Mouse (Mus musculus) forebrain, embryonic 10.5 days (tissue): ENCODE results near the gene Vars. TPM values are rescaled to one million over a fixed set of nuclear protein-coding genes. Genes with fewer than 3 reads are reported as not detected.
"Not testable (repeated sequence)": the region's sequence is repeated elsewhere in the genome, so short reads cannot be mapped to it uniquely, and the experiment has no call there.

Source experiments
- DNase-seq: peaks from one replicate; pipeline ENCODE4 v3.0.0-alpha.2; 2017; ENCODE audit warnings: low spot score; ENCODE audit errors: extremely low spot score
- H3K27ac ChIP-seq: fragments of 300-500 bp; sonication (generic); 2 replicates; pipeline ENCODE4 v1.5.1; 2016; ENCODE audit warnings: mild to moderate bottlenecking
- H3K27me3 ChIP-seq: fragments of 300-500 bp; sonication (generic); 2 replicates; pipeline ENCODE4 v1.6.1; 2016; ENCODE audit warnings: mild to moderate bottlenecking; ENCODE audit not compliant: poor library complexity, severe bottlenecking
- H3K36me3 ChIP-seq: fragments of 300-500 bp; sonication (generic); replicated peaks from 2 replicates; pipeline ENCODE4 v1.6.1; 2016; ENCODE audit warnings: mild to moderate bottlenecking, moderate library complexity
- H3K4me1 ChIP-seq: fragments of 300-500 bp; sonication (generic); 2 replicates; pipeline ENCODE4 v1.6.1; 2016
- H3K4me3 ChIP-seq: fragments of 300-500 bp; sonication (generic); 2 replicates; pipeline ENCODE4 v1.5.1; 2016; ENCODE audit warnings: mild to moderate bottlenecking, moderate library complexity
- H3K9me3 ChIP-seq: fragments of 300-500 bp; sonication (generic); 2 replicates; pipeline ENCODE4 v1.6.1; 2016; ENCODE audit warnings: mild to moderate bottlenecking, moderate library complexity
- WGBS: fragments of 180-500 bp; shearing (Covaris S2); methylation state at CpG from one replicate; pipeline ENCODE4 v1.1.7; 2016; 5-methylcytosine and 5-hydroxymethylcytosine counted together
- polyA plus RNA-seq: library from polyadenylated mRNA; unstranded; fragments of >200 nt; fragmentation: Nextera tagmentation; extraction: Ambion mirVana; gene quantifications from 2 replicates; pipeline ENCODE4 v1.2.1, GENCODE M21; 2016

The Vars gene
- polyA plus RNA-seq, 1 experiment from 2014 or later = 229 TPM

DNA sequence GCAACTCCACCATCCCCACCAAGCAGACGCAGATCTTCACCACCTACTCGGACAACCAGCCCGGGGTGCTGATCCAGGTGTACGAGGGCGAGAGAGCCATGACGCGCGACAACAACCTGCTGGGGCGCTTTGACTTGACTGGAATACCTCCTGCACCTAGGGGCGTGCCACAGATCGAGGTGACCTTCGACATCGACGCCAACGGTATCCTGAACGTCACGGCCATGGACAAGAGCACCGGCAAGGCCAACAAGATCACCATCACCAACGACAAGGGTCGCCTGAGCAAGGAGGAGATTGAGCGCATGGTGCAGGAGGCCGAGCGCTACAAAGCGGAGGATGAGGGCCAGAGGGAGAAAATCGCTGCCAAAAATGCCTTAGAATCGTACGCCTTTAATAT lies 22.5 kb upstream of the Vars start:
- H3K4me3 ChIP-seq = no peak overlapping the region
- 91% methylated on average over 27 of the region's 27 CpGs for WGBS
- no peak for DNase-seq
- peaks cover 11% of the 10 kb centered on the region for H3K27me3 ChIP-seq
- H3K36me3 ChIP-seq = peaks cover 14% of the 10 kb centered on the region
- H3K9me3 ChIP-seq = no peaks in the 10 kb centered on the region
- peaks cover 22% of the 10 kb centered on the region for H3K4me1 ChIP-seq
- H3K27ac ChIP-seq = no peak overlapping the region

DNA sequence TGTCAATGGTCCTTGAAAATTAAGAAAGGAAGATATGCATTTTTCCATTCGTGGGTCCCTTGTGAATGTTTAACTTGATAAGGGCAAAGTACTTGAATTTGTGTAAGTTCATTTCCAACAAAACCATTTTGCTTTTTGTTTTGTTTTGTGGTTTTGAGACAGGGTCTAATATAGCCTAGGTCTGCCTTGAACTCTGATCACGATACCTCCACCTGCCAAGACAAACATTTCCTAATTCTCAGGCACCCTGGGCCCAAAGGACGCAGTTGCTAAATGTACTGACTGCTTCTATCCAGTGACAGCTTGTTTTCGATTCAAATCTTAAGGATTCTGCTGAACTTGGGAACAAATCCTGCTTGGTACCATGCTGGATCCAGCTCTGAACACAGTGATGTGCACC lies 21.2 kb upstream of the Vars start:
- no peak overlapping the region for H3K27ac ChIP-seq
- no peak overlapping the region for H3K4me3 ChIP-seq
- H3K27me3 ChIP-seq = no peaks in the 10 kb centered on the region
- H3K4me1 ChIP-seq = peaks cover 26% of the 10 kb centered on the region
- WGBS = 94% methylated on average over 4 of the region's 4 CpGs
- H3K36me3 ChIP-seq = peaks cover 27% of the 10 kb centered on the region
- DNase-seq = no peak
- H3K9me3 ChIP-seq = no peaks in the 10 kb centered on the region

- H3K9me3 ChIP-seq = no peaks in the 10 kb centered on the region
- H3K27me3 ChIP-seq = no peaks in the 10 kb centered on the region
- peak overlapping the region; percentile 96 for H3K4me3 ChIP-seq
- DNase-seq = no peak
- H3K4me1 ChIP-seq = peaks cover 26% of the 10 kb centered on the region
- WGBS = 29% methylated on average over 2 of the region's 2 CpGs
- peaks cover 37% of the 10 kb centered on the region for H3K36me3 ChIP-seq
- H3K27ac ChIP-seq = peak overlapping the region; percentile 100
Observed at GRCm38 (mm10) chr17:34980655-34981054, 20.1 kb upstream of the Vars start.

GRCm38 (mm10) chr17:34981690-34982180 lies 19.1 kb upstream of the Vars start, which contains the start of gene Lsm2:
Lsm2 (plus strand) TSS chr17:34981862.
- H3K36me3 ChIP-seq = peaks cover 48% of the 10 kb centered on the region
- WGBS = under 1% methylated on average over 58 of the region's 58 CpGs
- peak; percentile 90 for DNase-seq
- H3K27ac ChIP-seq = peak within 1 kb of the TSS; percentile 100
- H3K4me3 ChIP-seq = peak within 1 kb of the TSS; percentile 96
- no peaks in the 10 kb centered on the region for H3K9me3 ChIP-seq
- no peaks in the 10 kb centered on the region for H3K27me3 ChIP-seq
- peaks cover 26% of the 10 kb centered on the region for H3K4me1 ChIP-seq

- under 1% methylated on average over 15 of the region's 15 CpGs for WGBS
- Histone ChIP-seq H3K9me3 (no peaks in the 10 kb centered on the region), H3K27ac (peak overlapping the region; percentile 100), H3K4me1 (peaks cover 26% of the 10 kb centered on the region), H3K36me3 (peaks cover 48% of the 10 kb centered on the region), H3K4me3 (peak overlapping the region; percentile 96), H3K27me3 (no peaks in the 10 kb centered on the region)
- no peak for DNase-seq
Observed at GRCm38 (mm10) chr17:34982328-34982727, 18.5 kb upstream of the Vars start.

GRCm38 (mm10) chr17:34984218-34984617 lies 16.6 kb upstream of the Vars start:
- H3K36me3 ChIP-seq = peaks cover 61% of the 10 kb centered on the region
- no peak overlapping the region for H3K27ac ChIP-seq
- no peaks in the 10 kb centered on the region for H3K9me3 ChIP-seq
- no peaks in the 10 kb centered on the region for H3K27me3 ChIP-seq
- peaks cover 26% of the 10 kb centered on the region for H3K4me1 ChIP-seq
- no peak for DNase-seq
- 77% methylated on average over 2 of the region's 2 CpGs for WGBS
- peak overlapping the region; percentile 96; the same call in 1 of the 2 replicates for H3K4me3 ChIP-seq

- DNase-seq = no peak
- 0 out of 2 replicates have a peak, but pooled peaks cover 2% of the 10 kb centered on the region for H3K9me3 ChIP-seq
- H3K27ac ChIP-seq = no peak overlapping the region
- H3K36me3 ChIP-seq = peaks cover 86% of the 10 kb centered on the region
- no peaks in the 10 kb centered on the region for H3K27me3 ChIP-seq
- no peak overlapping the region for H3K4me3 ChIP-seq
- H3K4me1 ChIP-seq = peaks cover 32% of the 10 kb centered on the region
Observed at GRCm38 (mm10) chr17:34994751-34995150, 6.0 kb upstream of the Vars start.

GRCm38 (mm10) chr17:34995192-34995591 lies 5.6 kb upstream of the Vars start:
- H3K27me3 ChIP-seq, H3K27ac ChIP-seq, H3K4me3 ChIP-seq, DNase-seq, H3K9me3 ChIP-seq: not testable (repeated sequence)
- H3K4me1 ChIP-seq = peaks cover 36% of the 10 kb centered on the region
- 95% methylated on average over 4 of the region's 4 CpGs for WGBS
- H3K36me3 ChIP-seq = peaks cover 83% of the 10 kb centered on the region

- H3K9me3 ChIP-seq, H3K27ac ChIP-seq, H3K27me3 ChIP-seq, DNase-seq: not testable (repeated sequence)
- Histone ChIP-seq H3K36me3 (peaks cover 76% of the 10 kb centered on the region), H3K4me1 (peaks cover 41% of the 10 kb centered on the region), H3K4me3 (peak overlapping the region; percentile 12; the same call in 1 of the 2 replicates)
- WGBS = 94% methylated on average over 4 of the region's 4 CpGs
Observed at GRCm38 (mm10) chr17:34995927-34996326, 4.9 kb upstream of the Vars start.

- Histone ChIP-seq H3K27me3 (no peaks in the 10 kb centered on the region), H3K27ac (no peak overlapping the region), H3K4me1 (peaks cover 46% of the 10 kb centered on the region), H3K36me3 (peaks cover 69% of the 10 kb centered on the region), H3K9me3 (0 out of 2 replicates have a peak, but pooled peaks cover 2% of the 10 kb centered on the region), H3K4me3 (peak overlapping the region; percentile 3; the same call in 1 of the 2 replicates)
- 94% methylated on average over 13 of the region's 14 CpGs for WGBS
- no peak for DNase-seq
Observed at GRCm38 (mm10) chr17:34996411-34997141, 4.2 kb upstream of the Vars start.

DNA sequence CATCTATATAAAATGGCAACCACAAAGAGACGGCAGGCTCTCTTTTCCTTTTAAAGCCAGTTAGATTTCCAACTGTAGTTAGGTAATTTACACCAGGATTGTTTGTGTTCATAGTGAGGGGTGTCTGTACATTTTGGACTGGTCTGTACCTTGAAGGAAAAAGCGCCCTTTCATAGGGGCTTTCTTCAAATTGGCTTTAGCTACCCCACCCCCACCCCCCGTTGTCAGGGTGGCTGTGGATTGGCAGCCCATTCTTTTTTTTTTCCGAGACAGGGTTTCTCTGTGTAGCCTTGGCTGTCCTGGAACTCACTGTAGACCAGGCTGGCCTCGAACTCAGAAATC lies 3.7 kb upstream of the Vars start:
- H3K27me3 ChIP-seq = no peaks in the 10 kb centered on the region
- H3K4me3 ChIP-seq = peak overlapping the region; percentile 3; the same call in 1 of the 2 replicates
- peaks cover 51% of the 10 kb centered on the region for H3K4me1 ChIP-seq
- H3K27ac ChIP-seq = no peak overlapping the region
- WGBS = 91% methylated on average over 5 of the region's 5 CpGs
- DNase-seq = no peak
- H3K36me3 ChIP-seq = peaks cover 64% of the 10 kb centered on the region
- H3K9me3 ChIP-seq = 0 out of 2 replicates have a peak, but pooled peaks cover 2% of the 10 kb centered on the region

DNA sequence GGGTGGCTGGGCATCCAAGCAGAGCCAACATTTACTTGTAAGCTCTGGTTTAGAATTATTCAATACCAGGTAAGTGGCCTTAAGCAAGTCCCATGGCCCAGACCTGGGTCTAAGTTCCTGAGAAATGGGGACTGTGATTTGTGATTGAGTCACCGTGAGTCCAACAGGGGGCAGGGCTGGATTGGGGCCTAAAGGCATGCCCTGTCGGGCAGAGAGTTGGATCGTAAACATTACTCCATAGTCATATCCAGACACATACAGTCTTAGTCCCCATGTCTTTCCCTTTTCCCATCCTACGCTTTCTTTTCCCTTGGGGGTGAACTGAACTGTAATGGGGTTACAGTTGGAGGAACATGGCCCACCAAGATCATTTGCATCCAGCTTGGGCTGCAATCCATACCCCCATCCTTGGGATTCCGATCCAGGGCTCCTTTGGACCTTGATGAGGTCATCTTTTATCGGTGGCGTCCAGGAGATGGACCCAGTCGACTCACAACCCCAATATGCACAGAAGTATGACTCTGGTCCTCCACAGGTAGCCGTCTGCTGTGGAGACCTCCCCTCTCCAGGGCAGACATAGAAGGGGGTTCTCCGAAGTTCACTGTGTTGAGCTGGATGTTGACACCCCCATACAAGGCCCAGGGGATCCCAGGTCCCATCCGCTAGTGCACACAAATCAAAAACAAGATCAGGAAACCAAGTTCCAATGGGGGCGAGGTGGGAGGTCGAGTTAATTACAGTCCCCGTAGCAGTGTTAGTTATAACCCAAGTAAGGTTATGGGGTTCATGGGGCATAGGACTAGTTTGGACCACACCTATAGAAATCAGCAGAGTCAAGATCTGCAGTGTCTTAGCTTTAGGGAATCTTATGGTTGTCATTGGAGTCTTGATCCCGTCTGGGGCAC lies 2.0 kb upstream of the Vars start:
- H3K27me3 ChIP-seq = no peaks in the 10 kb centered on the region
- no peak for DNase-seq
- H3K4me3 ChIP-seq = peak overlapping the region; percentile 74
- H3K4me1 ChIP-seq = peaks cover 67% of the 10 kb centered on the region
- 0 out of 2 replicates have a peak, but pooled peaks cover 2% of the 10 kb centered on the region for H3K9me3 ChIP-seq
- WGBS = 96% methylated on average over 15 of the region's 15 CpGs
- peak overlapping the region; percentile 94 for H3K27ac ChIP-seq
- H3K36me3 ChIP-seq = peaks cover 62% of the 10 kb centered on the region
